ENCODE assay signal across 20 mouse cellular contexts in genomic region chr14:24896681-24897080, GRCm38 (mm10).
DNase-seq lines count a peak whose midpoint lies in the region; ATAC-seq lines count a peak whose summit lies in the region.
"Had no signal": no experiment of that assay in that cellular context is flagged by ENCODE, and none has a peak within 500 bp of the region (broad histone marks: within the 10 kb centered on the region; RNA-seq: fewer than 3 reads in every experiment).

No protein-coding gene starts in this region.

- H3K9me3 ChIP-seq in forebrain, embryonic 11.5 days (ENCODE audit: control insufficient read depth, low read length): no peaks in the 10 kb centered on the region
- no peaks in the 10 kb centered on the region for H3K9me3 ChIP-seq in forebrain, embryonic 15.5 days
- H3K9me3 ChIP-seq in midbrain, embryonic 11.5 days (ENCODE audit: control insufficient read depth, low read length): no peaks in the 10 kb centered on the region
- H3K9me3 ChIP-seq in midbrain, embryonic 10.5 days (replicated peaks): no peaks in the 10 kb centered on the region

- no peaks in the 10 kb centered on the region for H3K27me3 ChIP-seq in forebrain, embryonic 11.5 days (ENCODE audit: control insufficient read depth, insufficient read depth, low read length)
- H3K27me3 ChIP-seq in forebrain, embryonic 15.5 days: no peaks in the 10 kb centered on the region
- no peaks in the 10 kb centered on the region for H3K27me3 ChIP-seq in midbrain, embryonic 11.5 days (ENCODE audit: control insufficient read depth, insufficient read depth, low read length)
- no peaks in the 10 kb centered on the region for H3K27me3 ChIP-seq in midbrain, embryonic 10.5 days (ENCODE audit: low read depth, poor library complexity, severe bottlenecking)
- H3K27me3 ChIP-seq: Patski had no signal

- H3K36me3 ChIP-seq in forebrain, embryonic 11.5 days (ENCODE audit: control insufficient read depth, insufficient read depth, low read length): no peaks in the 10 kb centered on the region
- H3K36me3 ChIP-seq in forebrain, embryonic 15.5 days: no peaks in the 10 kb centered on the region
- H3K36me3 ChIP-seq in midbrain, embryonic 11.5 days (ENCODE audit: control insufficient read depth, insufficient read depth, low read length): no peaks in the 10 kb centered on the region
- H3K36me3 ChIP-seq in midbrain, embryonic 10.5 days: no peaks in the 10 kb centered on the region
- H3K36me3 ChIP-seq: G1E had no signal

- H3K9ac ChIP-seq in forebrain, embryonic 11.5 days (ENCODE audit: low read length): no peak overlapping the region
- no peak overlapping the region for H3K9ac ChIP-seq in forebrain, embryonic 15.5 days (replicated peaks)
- no peak overlapping the region for H3K9ac ChIP-seq in midbrain, embryonic 11.5 days (ENCODE audit: low read length)

- 92% methylated on average over 5 of the region's 5 CpGs for whole genome bisulfite sequencing in forebrain, embryonic 11.5 days
- whole genome bisulfite sequencing in forebrain, embryonic 15.5 days: 93% methylated on average over 5 of the region's 5 CpGs
- 92% methylated on average over 5 of the region's 5 CpGs for WGBS in midbrain, embryonic 11.5 days
- 91% methylated on average over 5 of the region's 5 CpGs for WGBS in midbrain, embryonic 10.5 days

- no peak overlapping the region for H3K27ac ChIP-seq in forebrain, embryonic 11.5 days (ENCODE audit: low read depth, low read length)
- no peak overlapping the region for H3K27ac ChIP-seq in forebrain, embryonic 15.5 days (replicated peaks)
- no peak overlapping the region for H3K27ac ChIP-seq in midbrain, embryonic 11.5 days (ENCODE audit: low read depth, low read length)
- H3K27ac ChIP-seq in midbrain, embryonic 10.5 days (replicated peaks): no peak overlapping the region

- DNase-seq in forebrain, embryonic 11.5 days (ENCODE audit: low spot score): peak; percentile 22
- peak; percentile 79 for DNase-seq in heart, adult 11 months
- DNase-seq in heart, adult 9 months (ENCODE audit: low spot score in 2 of 2): no peak
- DNase-seq in midbrain, embryonic 11.5 days (ENCODE audit: low spot score, missing footprints): peak; percentile 73
- DNase-seq in midbrain, embryonic 10.5 days (ENCODE audit: low spot score): no peak
- DNase-seq: adrenal gland, adult 2 months; adrenal gland, adult 8-10 months; adrenal gland, postnatal 10 days; adrenal gland, postnatal 14 days; adrenal gland, postnatal 25 days; adrenal gland, postnatal 36 days; B cell, adult 2 months; cerebellum, adult 11 months; cerebellum, adult 11-12 months; cerebellum, adult 18-20 months had no signal

- no peaks in the 10 kb centered on the region for H3K4me1 ChIP-seq in forebrain, embryonic 11.5 days (replicated peaks; ENCODE audit: control insufficient read depth, insufficient read depth, low read length)
- H3K4me1 ChIP-seq in forebrain, embryonic 15.5 days: peaks cover 11% of the 10 kb centered on the region
- peaks cover 2% of the 10 kb centered on the region; the same call in 1 of the 2 replicates for H3K4me1 ChIP-seq in midbrain, embryonic 11.5 days (ENCODE audit: control insufficient read depth, insufficient read depth, low read length)
- peaks cover 20% of the 10 kb centered on the region for H3K4me1 ChIP-seq in midbrain, embryonic 10.5 days

- no peak for ATAC-seq in forebrain, embryonic 11.5 days (replicated peaks; ENCODE audit: low FRiP score)
- ATAC-seq in forebrain, embryonic 15.5 days (replicated peaks): no peak
- ATAC-seq in midbrain, embryonic 11.5 days (ENCODE audit: low FRiP score): no peak
- ATAC-seq: activated CD4-positive, CD25-positive, alpha-beta regulatory T cell, adult 4 months; CD4-positive, CD25-positive, alpha-beta regulatory T cell, adult 4 months; Patski had no signal

- H3K4me3 ChIP-seq in forebrain, embryonic 11.5 days (ENCODE audit: low read depth, low read length): no peak overlapping the region
- no peak overlapping the region for H3K4me3 ChIP-seq in forebrain, embryonic 15.5 days
- no peak overlapping the region for H3K4me3 ChIP-seq in midbrain, embryonic 11.5 days (ENCODE audit: low read depth, low read length)
- H3K4me3 ChIP-seq in midbrain, embryonic 10.5 days: no peak overlapping the region

- no peak overlapping the region for H3K4me2 ChIP-seq in forebrain, embryonic 11.5 days (ENCODE audit: low read depth, low read length, severe bottlenecking)
- no peak overlapping the region for H3K4me2 ChIP-seq in forebrain, embryonic 15.5 days (replicated peaks)
- no peak overlapping the region for H3K4me2 ChIP-seq in midbrain, embryonic 11.5 days

Comparison
In these comparisons a context has a peak if more than half of its experiments do, and no peak if none do; other contexts are left out.
1. DNase-seq: peak in forebrain, embryonic 11.5 days (single experiment), heart, adult 11 months (single experiment) and midbrain, embryonic 11.5 days (single experiment); none in heart, adult 9 months (0 of 2) and midbrain, embryonic 10.5 days (single experiment).